25 mouse cellular contexts compared by ENCODE assay signal in genomic region chr7:36714323-36714722, GRCm38 (mm10). TPM values are rescaled to one million over a fixed set of nuclear protein-coding genes. Genes with fewer than 3 reads are reported as not detected.
A peak's percentile ranks its signal among the peaks of the same experiment; 100 is the strongest.
DNase-seq lines count a peak whose midpoint lies in the region; ATAC-seq lines count a peak whose summit lies in the region.
"Had no signal": no experiment of that assay in that cellular context is flagged by ENCODE, and none has a peak within 500 bp of the region (broad histone marks: within the 10 kb centered on the region; RNA-seq: fewer than 3 reads in every experiment).

No protein-coding gene starts in this region.

- 83% methylated on average over 7 of the region's 7 CpGs for WGBS in hindbrain, embryonic 12.5 days
- WGBS in hindbrain, embryonic 10.5 days = 86% methylated on average over 7 of the region's 7 CpGs
- WGBS in limb, embryonic 15.5 days = 70% methylated on average over 7 of the region's 7 CpGs

- H3K27ac ChIP-seq in hindbrain, embryonic 12.5 days = 0 out of 2 replicates have a peak overlapping the region, but pooled peaks have one; percentile 9
- no peak overlapping the region for H3K27ac ChIP-seq in hindbrain, embryonic 10.5 days
- 0 out of 2 replicates have a peak overlapping the region, but pooled peaks have one; percentile 27 for H3K27ac ChIP-seq in limb, embryonic 15.5 days
- H3K27ac ChIP-seq: embryonic facial prominence, embryonic 12.5 days; forebrain, embryonic 12.5 days; heart, embryonic 15.5 days had no signal

- no peaks in the 10 kb centered on the region for H3K9me3 ChIP-seq in hindbrain, embryonic 12.5 days (replicated peaks)
- no peaks in the 10 kb centered on the region for H3K9me3 ChIP-seq in hindbrain, embryonic 10.5 days
- H3K9me3 ChIP-seq in limb, embryonic 15.5 days = no peaks in the 10 kb centered on the region
- H3K9me3 ChIP-seq: embryonic facial prominence, embryonic 12.5 days; forebrain, embryonic 12.5 days; heart, embryonic 15.5 days; hindbrain, embryonic 15.5 days had no signal

- intact Hi-C loops in left cerebral cortex, postnatal 4 days (cut with DNase I) = no loop called here

- ATAC-seq in hindbrain, embryonic 12.5 days (ENCODE audit: low FRiP score) = no peak
- no peak for ATAC-seq in limb, embryonic 15.5 days (ENCODE audit: insufficient number of reproducible peaks, low FRiP score, low TSS enrichment, low read depth)
- ATAC-seq: CD4-positive, CD25-positive, alpha-beta regulatory T cell, adult 4 months; forebrain, embryonic 16.5 days; inflammation-experienced regulatory T-cells, adult 6 months had no signal

- peak; percentile 52 to 70 for DNase-seq in cerebellum, postnatal 10 days
- no peak for DNase-seq in cerebellum, adult 9-11 months
- DNase-seq in hindbrain, embryonic 10.5 days (ENCODE audit: low spot score) = no peak
- peak; percentile 43 for DNase-seq in left cerebral cortex, postnatal 4 days
- DNase-seq in left cerebral cortex, adult 18-20 months (ENCODE audit: low spot score in 2 of 2) = no peak
- DNase-seq in frontal cortex, adult 2 months (ENCODE audit: extremely low spot score in 1 of 2, low spot score in 1 of 2) = no peak
- DNase-seq: adrenal gland, adult 8-10 months; adrenal gland, postnatal 36 days; B cell, adult 2 months; cerebellum, adult 2 months; cerebellum, postnatal 25 days; gastrocnemius, postnatal 10 days; heart, adult 18-20 months; heart, postnatal 14 days had no signal

- H3K4me2 ChIP-seq in hindbrain, embryonic 12.5 days (replicated peaks) = no peak overlapping the region
- no peak overlapping the region for H3K4me2 ChIP-seq in limb, embryonic 15.5 days
- H3K4me2 ChIP-seq: embryonic facial prominence, embryonic 12.5 days; forebrain, embryonic 12.5 days; heart, embryonic 11.5 days; heart, embryonic 15.5 days; hindbrain, embryonic 15.5 days had no signal

- no peaks in the 10 kb centered on the region for H3K27me3 ChIP-seq in hindbrain, embryonic 12.5 days
- H3K27me3 ChIP-seq in hindbrain, embryonic 10.5 days (ENCODE audit: insufficient read depth, poor library complexity, severe bottlenecking) = no peaks in the 10 kb centered on the region
- H3K27me3 ChIP-seq in limb, embryonic 15.5 days = no peaks in the 10 kb centered on the region
- H3K27me3 ChIP-seq: embryonic facial prominence, embryonic 12.5 days; forebrain, embryonic 12.5 days; heart, embryonic 15.5 days; hindbrain, embryonic 15.5 days had no signal

- H3K36me3 ChIP-seq in hindbrain, embryonic 12.5 days = no peaks in the 10 kb centered on the region
- H3K36me3 ChIP-seq in hindbrain, embryonic 10.5 days = no peaks in the 10 kb centered on the region
- no peaks in the 10 kb centered on the region for H3K36me3 ChIP-seq in limb, embryonic 15.5 days
- H3K36me3 ChIP-seq: embryonic facial prominence, embryonic 12.5 days; forebrain, embryonic 12.5 days; G1E; heart, embryonic 15.5 days; hindbrain, embryonic 15.5 days had no signal

- peaks cover 41% of the 10 kb centered on the region for H3K4me1 ChIP-seq in hindbrain, embryonic 12.5 days
- H3K4me1 ChIP-seq in hindbrain, embryonic 10.5 days (replicated peaks) = peaks cover 50% of the 10 kb centered on the region
- peaks cover 18% of the 10 kb centered on the region for H3K4me1 ChIP-seq in limb, embryonic 15.5 days

- no peak overlapping the region for H3K4me3 ChIP-seq in hindbrain, embryonic 12.5 days
- H3K4me3 ChIP-seq in hindbrain, embryonic 10.5 days = no peak overlapping the region
- H3K4me3 ChIP-seq in limb, embryonic 15.5 days = no peak overlapping the region
- H3K4me3 ChIP-seq: embryonic facial prominence, embryonic 12.5 days; forebrain, embryonic 12.5 days; heart, embryonic 15.5 days; hindbrain, embryonic 15.5 days had no signal

- H3K9ac ChIP-seq in hindbrain, embryonic 12.5 days = no peak overlapping the region
- H3K9ac ChIP-seq in limb, embryonic 15.5 days = no peak overlapping the region
- H3K9ac ChIP-seq: embryonic facial prominence, embryonic 12.5 days; forebrain, embryonic 12.5 days; heart, embryonic 15.5 days; hindbrain, embryonic 15.5 days had no signal

RNA-seq across cellular contexts. Expression of gene Tshz3, which starts 16.4 kb away (rescaled TPM):
- polyA plus RNA-seq in hindbrain, embryonic 12.5 days (2016; fragmentation: Nextera tagmentation; extraction: Ambion mirVana) = 25.5 and 25.7 TPM in 2 replicates
- polyA plus RNA-seq in hindbrain, embryonic 10.5 days (2016; fragmentation: Nextera tagmentation; extraction: Ambion mirVana) = 5.4 and 9.1 TPM in 2 replicates
- total RNA-seq in left cerebral cortex, postnatal 4 days (2021) = 10 to 100 TPM; 62.3 to 64.5 TPM
- 10 to 100 TPM; 42.9 to 45.6 TPM for total RNA-seq in left cerebral cortex, adult 18-20 months (2021)
- 6.6 and 7.4 TPM in 2 replicates for polyA plus RNA-seq in limb, embryonic 15.5 days (2015; fragmentation: Nextera tagmentation; extraction: Ambion mirVana)
- polyA plus RNA-seq in frontal cortex, adult 2 months (2012; rRNA removed) = 14.8 and 18.1 TPM in 2 replicates
- total RNA-seq: G1E had no signal
- polyA plus RNA-seq: CD4-positive, CD25-positive, alpha-beta regulatory T cell, adult 4 months; G1E had no signal

Comparison
In these comparisons a context has a peak if more than half of its experiments do, and no peak if none do; other contexts are left out.
1. DNase-seq: peak in cerebellum, postnatal 10 days (2 of 2) and left cerebral cortex, postnatal 4 days (single experiment); none in cerebellum, adult 9-11 months (single experiment), hindbrain, embryonic 10.5 days (single experiment), left cerebral cortex, adult 18-20 months (0 of 2) and frontal cortex, adult 2 months (0 of 2).